Mouse (Mus musculus) CH12.LX (cell line): Measurements from ENCODE around the gene Casq2.

ENCODE experiments used
- CTCF ChIP-seq, 2 experiments: IDR thresholded peaks in 1 of 2; conservative IDR thresholded peaks in 1 of 2; 2 replicates each; pipeline ENCODE4 v1.5.1; 2011 to 2012; ENCODE audit warnings: low read depth in 2 of 2, low read length in 2 of 2, improper control_type of control experiment in 1 of 2, inconsistent platforms in 1 of 2, mild to moderate bottlenecking in 1 of 2, moderate library complexity in 1 of 2
- EP300 ChIP-seq: IDR thresholded peaks from 2 replicates; pipeline ENCODE4 v1.6.1; 2011; ENCODE audit warnings: low read length, improper control_type of control experiment
- MAFK ChIP-seq: IDR thresholded peaks from 2 replicates; pipeline ENCODE4 v1.6.1; 2011; ENCODE audit warnings: low read length, improper control_type of control experiment; ENCODE audit not compliant: insufficient replicate concordance
- MAX ChIP-seq: IDR thresholded peaks from 2 replicates; pipeline ENCODE4 v1.6.1; 2011; ENCODE audit warnings: low read length, improper control_type of control experiment
- NELFE ChIP-seq: IDR thresholded peaks from 2 replicates; pipeline ENCODE4 v1.6.1; 2011; ENCODE audit warnings: low read depth, low read length, improper control_type of control experiment
- NRF1 ChIP-seq: IDR thresholded peaks from 2 replicates; pipeline ENCODE4 v1.6.1; 2014; ENCODE audit warnings: low read depth, mild to moderate bottlenecking, inconsistent platforms, low read length, improper control_type of control experiment, moderate library complexity
- POLR2A ChIP-seq: IDR thresholded peaks from 2 replicates; pipeline ENCODE4 v1.6.1; 2011; ENCODE audit warnings: low read depth, mild to moderate bottlenecking, improper control_type of control experiment, low read length
- USF1 ChIP-seq: IDR thresholded peaks from 2 replicates; pipeline ENCODE4 v1.6.1; 2014; ENCODE audit warnings: low read depth, mild to moderate bottlenecking, inconsistent platforms, low read length, improper control_type of control experiment

- TF ChIP-seq POLR2A (no peak), CTCF (conservative IDR thresholded peaks at IDR 0.05 in 1 of 2, IDR thresholded peaks at IDR 0.05 in 1 of 2; ENCODE audit: low read depth in 2 of 2, low read length in 2 of 2) (no peak), USF1 (no peak), EP300 (no peak), MAFK (no peak), NRF1 (no peak), MAX (no peak), NELFE (no peak)
These were observed 79.5 kb downstream of the Casq2 start for GRCm38 (mm10) chr3:102165536-102166286.
